Mouse (Mus musculus): ENCODE results near the gene Stk32c. TPM values are rescaled to one million over a fixed set of nuclear protein-coding genes. Genes with fewer than 3 reads are reported as not detected.

The Stk32c gene
- polyA plus RNA-seq, 1 experiment from 2014 or later = 0.22 TPM

- H3K27me3 ChIP-seq (ENCODE audit: low read depth, poor library complexity, severe bottlenecking) = no peaks in the 10 kb centered on the region
- H3K4me3 ChIP-seq = no peak overlapping the region
- H3K9me3 ChIP-seq (replicated peaks) = no peaks in the 10 kb centered on the region
- no peaks in the 10 kb centered on the region for H3K36me3 ChIP-seq
- 69% methylated on average over 4 of the region's 4 CpGs for WGBS
- peaks cover 18% of the 10 kb centered on the region for H3K4me1 ChIP-seq
- no peak for DNase-seq (ENCODE audit: low spot score)
- H3K27ac ChIP-seq (replicated peaks) = 0 out of 2 replicates have a peak overlapping the region, but pooled peaks have one; percentile 35
Observed at GRCm38 (mm10) chr7:139222341-139222740, 9.2 kb upstream of the Stk32c start.

GRCm38 (mm10) chr7:139221856-139222255, 8.7 kb upstream of the Stk32c start:
- Histone ChIP-seq H3K4me3 (no peak overlapping the region), H3K4me1 (peaks cover 18% of the 10 kb centered on the region), H3K36me3 (no peaks in the 10 kb centered on the region), H3K27ac (replicated peaks) (peak overlapping the region; percentile 35; the same call in 1 of the 2 replicates), H3K27me3 (ENCODE audit: low read depth, poor library complexity, severe bottlenecking) (no peaks in the 10 kb centered on the region), H3K9me3 (replicated peaks) (no peaks in the 10 kb centered on the region)
- no peak for DNase-seq (ENCODE audit: low spot score)
- 70% methylated on average over 2 of the region's 2 CpGs for WGBS

- Histone ChIP-seq H3K27ac (replicated peaks) (no peak overlapping the region), H3K36me3 (no peaks in the 10 kb centered on the region), H3K4me3 (no peak overlapping the region), H3K4me1 (peaks cover 18% of the 10 kb centered on the region), H3K9me3 (replicated peaks) (no peaks in the 10 kb centered on the region), H3K27me3 (ENCODE audit: low read depth, poor library complexity, severe bottlenecking) (no peaks in the 10 kb centered on the region)
- DNase-seq (ENCODE audit: low spot score) = no peak
- 84% methylated on average over 5 of the region's 5 CpGs for WGBS
Observed at GRCm38 (mm10) chr7:139221072-139221471, 8.0 kb upstream of the Stk32c start.

- no peak overlapping the region for H3K4me3 ChIP-seq
- H3K27ac ChIP-seq (replicated peaks) = no peak overlapping the region
- no peaks in the 10 kb centered on the region for H3K9me3 ChIP-seq (replicated peaks)
- no peak for DNase-seq (ENCODE audit: low spot score)
- H3K27me3 ChIP-seq (ENCODE audit: low read depth, poor library complexity, severe bottlenecking) = no peaks in the 10 kb centered on the region
- peaks cover 18% of the 10 kb centered on the region for H3K4me1 ChIP-seq
- WGBS = 55% methylated on average over 2 of the region's 2 CpGs
- no peaks in the 10 kb centered on the region for H3K36me3 ChIP-seq
Observed at GRCm38 (mm10) chr7:139220303-139220702, 7.2 kb upstream of the Stk32c start.

GRCm38 (mm10) chr7:139219486-139219885, 6.4 kb upstream of the Stk32c start:
- Histone ChIP-seq H3K4me1 (peaks cover 18% of the 10 kb centered on the region), H3K27me3 (ENCODE audit: low read depth, poor library complexity, severe bottlenecking) (no peaks in the 10 kb centered on the region), H3K9me3 (replicated peaks) (no peaks in the 10 kb centered on the region), H3K36me3 (no peaks in the 10 kb centered on the region), H3K4me3 (no peak overlapping the region), H3K27ac (replicated peaks) (no peak overlapping the region)
- WGBS = 86% methylated on average over 5 of the region's 5 CpGs
- no peak for DNase-seq (ENCODE audit: low spot score)

- no peak overlapping the region for H3K4me3 ChIP-seq
- H3K27ac ChIP-seq (replicated peaks) = no peak overlapping the region
- H3K9me3 ChIP-seq (replicated peaks) = no peaks in the 10 kb centered on the region
- no peaks in the 10 kb centered on the region for H3K27me3 ChIP-seq (ENCODE audit: low read depth, poor library complexity, severe bottlenecking)
- peaks cover 23% of the 10 kb centered on the region for H3K4me1 ChIP-seq
- H3K36me3 ChIP-seq = no peaks in the 10 kb centered on the region
- WGBS = 86% methylated on average over 6 of the region's 6 CpGs
- DNase-seq (ENCODE audit: low spot score) = no peak
Observed at GRCm38 (mm10) chr7:139218641-139219415, 5.7 kb upstream of the Stk32c start.

- Histone ChIP-seq H3K27me3 (ENCODE audit: low read depth, poor library complexity, severe bottlenecking) (no peaks in the 10 kb centered on the region), H3K27ac (replicated peaks) (no peak overlapping the region), H3K9me3 (replicated peaks) (no peaks in the 10 kb centered on the region), H3K4me3 (no peak overlapping the region), H3K4me1 (peaks cover 32% of the 10 kb centered on the region), H3K36me3 (no peaks in the 10 kb centered on the region)
- 89% methylated on average over 7 of the region's 7 CpGs for WGBS
- DNase-seq (ENCODE audit: low spot score) = no peak
Observed at GRCm38 (mm10) chr7:139217046-139217445, 3.9 kb upstream of the Stk32c start.

- Histone ChIP-seq H3K4me1 (peaks cover 32% of the 10 kb centered on the region), H3K36me3 (no peaks in the 10 kb centered on the region), H3K4me3 (no peak overlapping the region), H3K27ac (replicated peaks) (no peak overlapping the region), H3K27me3 (ENCODE audit: low read depth, poor library complexity, severe bottlenecking) (no peaks in the 10 kb centered on the region), H3K9me3 (replicated peaks) (no peaks in the 10 kb centered on the region)
- 92% methylated on average over 9 of the region's 9 CpGs for WGBS
- DNase-seq (ENCODE audit: low spot score) = no peak
Observed at GRCm38 (mm10) chr7:139216464-139216863, 3.4 kb upstream of the Stk32c start.

- no peaks in the 10 kb centered on the region for H3K27me3 ChIP-seq (ENCODE audit: low read depth, poor library complexity, severe bottlenecking)
- peaks cover 32% of the 10 kb centered on the region for H3K4me1 ChIP-seq
- no peak for DNase-seq (ENCODE audit: low spot score)
- no peaks in the 10 kb centered on the region for H3K9me3 ChIP-seq (replicated peaks)
- no peak overlapping the region for H3K27ac ChIP-seq (replicated peaks)
- H3K36me3 ChIP-seq = no peaks in the 10 kb centered on the region
- WGBS = 88% methylated on average over 7 of the region's 7 CpGs
- no peak overlapping the region for H3K4me3 ChIP-seq
Observed at GRCm38 (mm10) chr7:139215946-139216345, 2.8 kb upstream of the Stk32c start.

GRCm38 (mm10) chr7:139215516-139215915, 2.4 kb upstream of the Stk32c start:
- H3K27me3 ChIP-seq (ENCODE audit: low read depth, poor library complexity, severe bottlenecking) = no peaks in the 10 kb centered on the region
- WGBS = 87% methylated on average over 1 of the region's 1 CpGs
- no peak for DNase-seq (ENCODE audit: low spot score)
- no peak overlapping the region for H3K27ac ChIP-seq (replicated peaks)
- no peak overlapping the region for H3K4me3 ChIP-seq
- H3K9me3 ChIP-seq (replicated peaks) = no peaks in the 10 kb centered on the region
- no peaks in the 10 kb centered on the region for H3K36me3 ChIP-seq
- peaks cover 32% of the 10 kb centered on the region for H3K4me1 ChIP-seq

GRCm38 (mm10) chr7:139214596-139215340, 1.7 kb upstream of the Stk32c start:
- no peak overlapping the region; the same call in 1 of the 2 replicates for H3K27ac ChIP-seq (replicated peaks)
- no peaks in the 10 kb centered on the region for H3K9me3 ChIP-seq (replicated peaks)
- H3K27me3 ChIP-seq (ENCODE audit: low read depth, poor library complexity, severe bottlenecking) = no peaks in the 10 kb centered on the region
- no peak overlapping the region for H3K4me3 ChIP-seq
- H3K4me1 ChIP-seq = peaks cover 32% of the 10 kb centered on the region
- DNase-seq (ENCODE audit: low spot score) = no peak
- WGBS = 80% methylated on average over 14 of the region's 14 CpGs
- no peaks in the 10 kb centered on the region for H3K36me3 ChIP-seq

GRCm38 (mm10) chr7:139214160-139214559, 1.1 kb upstream of the Stk32c start:
- no peak overlapping the region for H3K4me3 ChIP-seq
- H3K4me1 ChIP-seq = peaks cover 29% of the 10 kb centered on the region
- DNase-seq (ENCODE audit: low spot score) = no peak
- 84% methylated on average over 3 of the region's 3 CpGs for WGBS
- H3K9me3 ChIP-seq (replicated peaks) = no peaks in the 10 kb centered on the region
- H3K27me3 ChIP-seq (ENCODE audit: low read depth, poor library complexity, severe bottlenecking) = no peaks in the 10 kb centered on the region
- H3K36me3 ChIP-seq = no peaks in the 10 kb centered on the region
- no peak overlapping the region; the same call in 1 of the 2 replicates for H3K27ac ChIP-seq (replicated peaks)

GRCm38 (mm10) chr7:139213751-139214150, 644 bp upstream of the Stk32c start:
- DNase-seq (ENCODE audit: low spot score) = no peak
- Histone ChIP-seq H3K9me3 (replicated peaks) (no peaks in the 10 kb centered on the region), H3K4me1 (peaks cover 25% of the 10 kb centered on the region), H3K4me3 (peak overlapping the region; percentile 68), H3K36me3 (no peaks in the 10 kb centered on the region), H3K27me3 (ENCODE audit: low read depth, poor library complexity, severe bottlenecking) (no peaks in the 10 kb centered on the region), H3K27ac (replicated peaks) (peak overlapping the region; percentile 97)
- WGBS = 73% methylated on average over 3 of the region's 3 CpGs
